Mouse (Mus musculus) mature B cell (primary cell): ENCODE measurements around the gene Slamf9.

Experiments
- in situ Hi-C: fragments of 300-500 bp; cut with MboI; formaldehyde crosslinking; loops from 2 replicates; pipeline ENCODE4 v1.14.3; 2019

The Slamf9 gene

DNA sequence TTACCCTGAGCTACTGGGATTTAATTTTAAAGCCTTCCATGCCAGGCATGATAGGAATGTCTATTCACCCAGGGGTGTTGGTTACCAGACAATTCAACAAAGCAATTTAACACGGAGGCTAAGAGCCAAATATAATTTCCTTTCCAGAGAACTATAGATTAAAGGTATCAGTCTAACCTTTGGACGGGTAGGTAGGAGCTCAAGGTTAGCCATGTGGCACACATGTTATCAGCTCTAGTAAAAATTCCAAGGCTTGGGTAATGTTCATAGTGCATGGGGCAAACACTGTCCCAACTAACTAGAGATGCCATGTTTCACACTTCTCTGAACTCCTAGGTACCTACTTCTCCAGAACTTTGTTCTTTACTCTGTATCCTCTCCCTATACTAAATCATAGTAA, 13.6 kb upstream of the Slamf9 start:
- in situ Hi-C loops, result no loop called here

DNA sequence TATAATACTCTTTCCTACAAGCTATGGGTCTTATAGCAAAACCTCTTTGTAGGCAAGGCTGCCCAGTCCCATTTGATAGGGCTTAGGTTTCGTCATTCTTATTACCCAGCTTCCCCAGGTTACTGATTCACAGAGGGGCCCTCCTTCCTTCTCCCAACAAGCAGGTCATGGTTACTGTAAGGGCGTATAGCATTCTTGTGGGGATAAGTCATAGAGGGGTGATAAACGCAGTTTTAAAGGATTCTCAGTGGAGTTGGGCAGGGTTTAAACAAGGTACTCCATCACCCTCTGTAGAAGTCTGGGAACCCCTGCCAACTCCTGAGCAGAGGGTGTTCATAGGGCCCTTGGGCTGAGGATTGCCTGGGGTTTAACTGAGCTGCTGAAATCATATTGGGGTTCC, 12.6 kb upstream of the Slamf9 start:
- in situ Hi-C loops, result no loop called here

GRCm38 (mm10) chr1:172463387-172464333, 11.5 kb upstream of the Slamf9 start:
- in situ Hi-C loops, result no loop called here

DNA sequence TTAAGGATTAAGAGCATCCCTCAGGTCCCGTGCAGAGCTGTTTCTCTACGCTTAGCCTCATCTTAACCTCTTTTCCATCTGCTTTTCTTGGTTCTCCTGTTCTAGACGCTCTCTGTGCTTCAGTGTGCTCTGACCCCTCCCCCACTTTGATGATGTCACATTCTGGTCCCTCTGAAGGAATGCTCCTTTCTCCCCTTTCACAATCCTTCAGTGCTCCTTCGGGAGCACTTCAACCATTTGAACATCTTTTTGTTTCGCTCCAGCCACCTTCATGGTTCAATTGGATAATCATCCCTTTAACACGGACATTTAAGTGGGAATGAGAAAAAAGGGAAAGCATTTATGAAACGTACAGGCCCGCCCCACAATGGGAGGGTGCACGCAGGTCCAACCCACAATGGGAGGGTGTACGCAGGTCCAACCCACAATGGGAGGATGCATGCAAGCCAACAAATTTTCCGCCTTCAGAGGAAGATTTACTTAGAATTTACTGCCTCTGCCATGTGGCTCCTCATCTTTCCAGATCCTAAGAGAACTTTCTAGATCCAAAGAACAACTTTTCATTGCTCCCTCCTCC, 6.8 kb upstream of the Slamf9 start:
- in situ Hi-C loops, result no loop called here

DNA sequence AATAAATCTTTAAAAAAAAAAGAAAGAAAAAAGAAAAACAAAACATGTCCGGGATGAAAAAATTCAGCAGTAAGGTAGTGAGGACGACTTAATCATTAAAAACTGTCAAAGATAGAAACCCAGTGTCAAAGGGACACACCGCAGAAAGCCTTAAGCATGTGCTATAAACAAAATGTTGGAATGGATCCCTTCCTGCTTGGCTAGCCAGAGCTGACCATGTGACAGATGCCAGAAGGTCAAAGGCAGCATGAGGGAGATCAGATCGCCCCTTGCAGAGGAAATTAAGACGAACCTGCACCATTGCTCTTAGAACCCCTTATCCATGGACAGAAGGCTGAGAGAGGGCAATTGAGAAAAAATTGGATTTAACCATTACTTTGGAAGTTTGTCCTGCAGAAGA, 5.8 kb upstream of the Slamf9 start:
- in situ Hi-C loops, result no loop called here

- in situ Hi-C loops, result no loop called here
Measured at GRCm38 (mm10) chr1:172469810-172470448, 5.2 kb upstream of the Slamf9 start.

- in situ Hi-C loops, result no loop called here
Measured at GRCm38 (mm10) chr1:172472909-172473308, 2.2 kb upstream of the Slamf9 start.

GRCm38 (mm10) chr1:172474196-172474595, 962 bp upstream of the Slamf9 start:
- in situ Hi-C loops, result no loop called here

GRCm38 (mm10) chr1:172478020-172478419, 2.9 kb downstream of the Slamf9 start:
- in situ Hi-C loops, result loop anchor here (5.0 kb wide), 1 partner anchor 61 kb away; no protein-coding TSS in a partner anchor

DNA sequence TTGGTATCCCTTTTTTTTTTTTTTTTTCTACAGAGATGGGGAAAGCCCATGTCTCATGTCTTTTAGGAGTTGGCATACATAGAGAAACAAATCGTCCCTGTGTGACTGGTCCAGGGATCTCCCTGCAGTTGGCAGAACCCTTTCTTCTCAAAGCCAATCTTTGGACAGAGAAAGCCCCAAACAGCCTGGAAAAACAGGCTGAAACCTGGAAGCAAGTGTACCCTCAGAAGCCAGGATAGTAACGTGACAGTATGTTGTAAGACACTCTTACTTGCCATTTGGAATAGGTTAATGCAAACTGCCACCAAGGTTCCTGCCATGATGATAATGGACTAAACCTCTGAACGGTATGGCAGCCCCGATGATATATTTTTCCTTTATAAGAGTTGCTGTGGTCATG, 5.2 kb downstream of the Slamf9 start:
- in situ Hi-C loops, result no loop called here

DNA sequence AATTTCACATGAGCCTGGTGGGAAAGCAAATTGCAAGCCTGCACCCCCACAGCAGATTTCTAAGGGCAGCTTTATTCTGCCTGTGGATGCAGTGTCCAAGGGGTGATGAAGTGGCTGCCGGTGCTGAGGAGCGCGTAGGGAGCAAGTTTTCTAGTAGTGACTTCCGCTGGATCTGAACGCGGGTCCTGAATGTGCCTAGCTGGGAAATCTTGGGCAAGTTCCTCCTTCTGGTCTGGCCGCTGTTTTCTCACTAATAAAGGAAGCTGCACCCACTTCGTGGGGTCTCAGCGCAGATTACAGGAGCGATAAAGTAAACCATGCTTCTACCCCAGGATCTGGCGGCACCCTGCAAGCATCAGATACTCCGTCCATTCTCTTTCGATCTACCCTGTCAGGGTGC, 6.0 kb downstream of the Slamf9 start:
- in situ Hi-C loops, result no loop called here

GRCm38 (mm10) chr1:172481540-172482280, 6.6 kb downstream of the Slamf9 start, which contains the start of gene Igsf9:
TSS of gene Igsf9 (plus strand) at chr1:172481788.
- in situ Hi-C loops, result no loop called here

GRCm38 (mm10) chr1:172482518-172483360, 7.6 kb downstream of the Slamf9 start:
- in situ Hi-C loops, result no loop called here

- in situ Hi-C loops, result no loop called here
Measured at GRCm38 (mm10) chr1:172483361-172483660, 8.2 kb downstream of the Slamf9 start.

DNA sequence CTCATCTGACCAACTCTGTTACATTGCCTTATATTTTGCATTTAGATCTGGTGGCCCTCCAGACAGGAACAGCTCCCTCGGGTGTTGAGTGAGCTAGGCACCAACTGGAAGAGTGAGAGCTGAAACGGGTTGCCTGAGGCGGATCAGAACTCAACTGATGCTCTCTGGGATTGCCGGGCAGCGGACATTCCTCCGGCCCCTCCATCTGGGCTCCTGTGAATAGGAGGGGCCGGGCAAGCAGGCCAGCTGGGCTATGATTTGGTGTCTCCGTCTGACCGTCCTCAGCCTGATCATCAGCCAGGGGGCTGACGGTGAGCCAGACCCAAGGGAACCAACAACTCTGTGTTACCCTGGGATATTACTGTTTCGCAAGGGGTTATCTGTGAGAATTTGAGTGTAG, 9.1 kb downstream of the Slamf9 start:
- in situ Hi-C loops, result no loop called here

GRCm38 (mm10) chr1:172484671-172485070, 9.5 kb downstream of the Slamf9 start:
- in situ Hi-C loops, result no loop called here

GRCm38 (mm10) chr1:172485821-172486220, 10.7 kb downstream of the Slamf9 start:
- in situ Hi-C loops, result no loop called here

GRCm38 (mm10) chr1:172486236-172486635, 11.1 kb downstream of the Slamf9 start:
- in situ Hi-C loops, result no loop called here

- in situ Hi-C loops, result no loop called here
Measured at GRCm38 (mm10) chr1:172486651-172487050, 11.5 kb downstream of the Slamf9 start.

- in situ Hi-C loops, result no loop called here
Measured at GRCm38 (mm10) chr1:172487859-172488258, 12.7 kb downstream of the Slamf9 start.

- in situ Hi-C loops, result no loop called here
Measured at GRCm38 (mm10) chr1:172488831-172489230, 13.7 kb downstream of the Slamf9 start.
